Mouse (Mus musculus): ENCODE results near the gene Ppp6r2. TPM values are rescaled to one million over a fixed set of nuclear protein-coding genes. Genes with fewer than 3 reads are reported as not detected.

The Ppp6r2 gene
- polyA plus RNA-seq, 1 experiment from 2014 or later, result 23.9 TPM

DNA sequence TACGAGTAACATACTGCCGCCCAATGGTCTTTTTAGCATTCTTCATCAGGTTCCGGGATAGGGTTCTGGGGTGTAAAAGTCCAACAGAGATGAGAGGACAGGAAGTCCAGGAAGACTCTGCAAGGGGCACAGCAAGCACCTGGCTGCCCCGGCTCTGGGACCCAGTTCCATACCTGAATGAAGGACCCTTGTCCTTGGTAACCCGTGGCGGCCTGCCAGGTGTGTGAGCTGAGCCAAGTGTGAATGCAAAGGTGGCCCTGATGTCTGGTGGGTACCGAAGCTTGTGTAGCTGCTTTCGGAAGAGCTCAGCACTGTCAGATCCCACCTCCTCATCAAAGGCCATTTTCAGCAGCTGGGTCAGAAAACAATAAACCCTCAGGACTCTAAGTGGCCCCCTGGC lies 89.2 kb downstream of the Ppp6r2 start:
- 92% methylated on average over 8 of the region's 8 CpGs for WGBS
- ATAC-seq, result no peak
- no peak overlapping the region for H3K9ac ChIP-seq
- no peak overlapping the region for H3K4me2 ChIP-seq (replicated peaks)
- H3K4me1 ChIP-seq (replicated peaks), result 0 out of 2 replicates have a peak, but pooled peaks cover 2% of the 10 kb centered on the region
- peaks cover 54% of the 10 kb centered on the region for H3K36me3 ChIP-seq
- no peaks in the 10 kb centered on the region for H3K27me3 ChIP-seq (replicated peaks)
- no peak overlapping the region for H3K4me3 ChIP-seq (replicated peaks)
- H3K9me3 ChIP-seq, result no peaks in the 10 kb centered on the region
- H3K27ac ChIP-seq, result no peak overlapping the region

DNA sequence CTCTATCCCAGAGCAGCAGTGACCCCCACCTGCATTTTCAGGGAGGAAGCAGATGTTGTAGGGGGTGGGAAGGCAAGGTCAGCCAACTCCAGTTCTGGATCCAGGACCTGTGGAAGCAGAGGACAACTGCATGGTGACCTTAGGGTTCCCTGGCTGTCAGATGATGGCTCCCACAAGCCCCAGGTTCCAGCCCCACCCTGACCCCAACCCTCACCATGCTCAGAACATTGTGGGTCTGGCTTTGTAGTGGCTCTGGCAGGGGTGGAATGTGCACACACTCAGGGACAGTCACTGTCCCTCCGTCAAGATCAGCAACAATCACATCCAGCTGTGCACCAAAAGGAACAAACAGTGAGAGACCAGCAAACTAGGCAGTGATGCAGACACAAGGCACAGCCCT lies 94.6 kb downstream of the Ppp6r2 start:
- no peak overlapping the region for H3K9ac ChIP-seq
- H3K4me1 ChIP-seq (replicated peaks), result no peaks in the 10 kb centered on the region
- H3K27ac ChIP-seq, result no peak overlapping the region
- no peaks in the 10 kb centered on the region for H3K27me3 ChIP-seq (replicated peaks)
- H3K9me3 ChIP-seq, result no peaks in the 10 kb centered on the region
- WGBS, result 83% methylated on average over 1 of the region's 1 CpGs
- ATAC-seq, result no peak
- H3K36me3 ChIP-seq, result peaks cover 42% of the 10 kb centered on the region
- H3K4me2 ChIP-seq (replicated peaks), result no peak overlapping the region
- no peak overlapping the region for H3K4me3 ChIP-seq (replicated peaks)

DNA sequence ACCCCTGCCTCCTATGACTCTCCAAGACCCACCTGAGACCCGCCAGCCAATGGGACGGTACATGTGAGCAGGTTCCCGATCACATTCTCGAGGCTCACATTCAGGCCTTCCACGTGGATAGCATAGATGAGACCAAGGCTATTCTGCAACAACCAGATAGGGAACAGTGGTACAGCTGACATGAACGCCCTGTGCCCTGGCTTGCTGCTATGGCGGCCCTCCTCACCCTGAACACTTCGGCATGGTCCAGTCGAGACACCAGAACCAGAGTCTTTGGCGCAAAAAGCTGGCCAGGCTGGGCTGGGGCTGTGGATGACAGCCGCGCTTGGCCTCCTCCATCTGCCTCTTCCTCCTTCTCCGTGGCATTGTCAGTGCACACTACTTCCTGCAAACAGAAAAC lies 96.1 kb downstream of the Ppp6r2 start:
- Histone ChIP-seq H3K4me1 (replicated peaks) (0 out of 2 replicates have a peak, but pooled peaks cover 4% of the 10 kb centered on the region), H3K4me2 (replicated peaks) (no peak overlapping the region), H3K9ac (no peak overlapping the region), H3K36me3 (peaks cover 35% of the 10 kb centered on the region; the same call in 1 of the 2 replicates), H3K9me3 (no peaks in the 10 kb centered on the region), H3K27me3 (replicated peaks) (no peaks in the 10 kb centered on the region), H3K27ac (no peak overlapping the region), H3K4me3 (replicated peaks) (no peak overlapping the region)
- WGBS, result 89% methylated on average over 13 of the region's 13 CpGs
- ATAC-seq, result no peak

DNA sequence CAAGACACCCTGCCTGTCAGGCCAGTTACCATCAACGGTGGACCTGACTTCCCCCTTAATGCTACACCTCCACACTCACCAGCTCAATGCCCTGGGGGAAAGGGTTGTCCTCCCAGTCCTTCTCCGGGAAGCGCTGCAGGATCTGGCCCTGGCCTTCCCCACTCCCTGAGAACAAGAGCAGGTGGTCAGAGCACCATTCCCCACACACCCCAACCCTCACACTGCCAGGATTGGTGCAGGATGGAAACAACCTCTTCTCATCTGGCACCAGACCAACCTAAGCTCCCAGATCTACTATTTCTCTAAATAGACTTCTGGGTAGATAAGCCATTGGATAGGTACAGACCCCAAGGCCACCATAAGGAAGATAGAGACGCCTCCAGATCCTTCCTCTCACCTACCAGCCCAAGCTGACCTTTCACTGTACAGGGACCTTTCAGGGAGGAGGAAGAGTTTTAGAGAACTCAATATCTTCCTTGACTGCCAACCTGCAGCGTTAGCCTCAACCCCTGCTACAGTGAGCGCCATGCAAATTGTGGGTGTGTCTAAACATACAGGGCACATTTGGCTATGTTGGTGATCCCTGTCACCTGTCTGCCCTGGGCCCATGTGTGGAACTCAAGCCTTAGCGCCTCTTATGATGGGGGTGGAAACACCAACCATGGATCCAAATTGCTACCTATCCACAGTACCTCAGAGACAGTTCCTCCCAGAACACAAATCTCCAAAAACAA lies 97.2 kb downstream of the Ppp6r2 start:
- peaks cover 26% of the 10 kb centered on the region; the same call in 1 of the 2 replicates for H3K36me3 ChIP-seq
- 0 out of 2 replicates have a peak, but pooled peaks have one; percentile 24 for ATAC-seq
- no peak overlapping the region for H3K9ac ChIP-seq
- H3K27me3 ChIP-seq (replicated peaks), result no peaks in the 10 kb centered on the region
- H3K9me3 ChIP-seq, result no peaks in the 10 kb centered on the region
- H3K4me1 ChIP-seq (replicated peaks), result peaks cover 14% of the 10 kb centered on the region
- WGBS, result 82% methylated on average over 7 of the region's 7 CpGs
- no peak overlapping the region for H3K4me3 ChIP-seq (replicated peaks)
- no peak overlapping the region for H3K4me2 ChIP-seq (replicated peaks)
- no peak overlapping the region for H3K27ac ChIP-seq

DNA sequence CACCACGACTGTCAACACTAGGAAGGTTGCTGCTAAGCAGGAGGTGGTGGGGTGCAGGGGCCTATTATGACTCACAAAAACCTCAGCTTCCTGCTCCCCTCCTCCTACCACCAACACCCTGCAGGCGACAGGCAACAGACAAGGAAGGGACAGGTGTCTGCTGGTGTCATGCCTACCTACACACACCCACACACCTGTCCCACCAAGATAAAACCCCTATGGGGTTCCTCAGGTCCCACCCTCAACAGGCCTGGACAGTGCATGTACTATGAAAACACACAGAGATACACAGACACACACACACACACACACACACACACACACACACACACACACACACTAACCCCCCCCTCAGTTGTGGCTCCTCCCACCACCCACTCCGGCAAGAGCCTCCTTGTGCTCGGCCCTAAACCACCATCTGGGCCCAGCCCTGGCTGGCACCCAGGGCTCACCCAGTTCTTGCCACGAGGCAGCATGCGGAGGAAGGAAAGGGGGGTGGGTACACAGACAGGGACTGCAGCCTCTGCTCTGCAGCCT lies 98.7 kb downstream of the Ppp6r2 start:
- H3K4me2 ChIP-seq (replicated peaks), result no peak overlapping the region
- no peak for ATAC-seq
- no peaks in the 10 kb centered on the region for H3K27me3 ChIP-seq (replicated peaks)
- H3K4me1 ChIP-seq (replicated peaks), result peaks cover 21% of the 10 kb centered on the region
- no peak overlapping the region for H3K27ac ChIP-seq
- H3K9ac ChIP-seq, result no peak overlapping the region
- H3K9me3 ChIP-seq, result no peaks in the 10 kb centered on the region
- 67% methylated on average over 6 of the region's 6 CpGs for WGBS
- H3K4me3 ChIP-seq (replicated peaks), result no peak overlapping the region
- peaks cover 13% of the 10 kb centered on the region; the same call in 1 of the 2 replicates for H3K36me3 ChIP-seq

DNA sequence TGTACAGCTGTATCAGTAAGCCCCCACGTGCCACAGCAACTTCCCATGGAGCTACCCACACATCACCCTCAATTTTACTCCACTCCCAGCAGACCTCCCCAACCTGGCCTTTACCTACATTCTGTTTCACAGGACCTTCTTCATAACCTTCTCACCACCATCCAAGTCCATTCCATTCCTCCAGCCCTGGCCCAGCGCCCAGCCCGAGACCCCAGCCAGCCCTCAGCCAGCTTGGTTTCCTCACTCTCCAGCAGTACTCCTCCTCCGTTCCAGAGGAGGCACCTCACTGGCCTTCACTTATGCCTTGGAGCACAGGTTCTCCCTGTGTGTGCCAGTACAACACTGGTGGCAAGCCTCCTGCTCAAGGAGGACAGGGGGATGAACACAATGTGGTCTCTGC lies 102.0 kb downstream of the Ppp6r2 start:
- 64% methylated on average over 4 of the region's 4 CpGs for WGBS
- no peaks in the 10 kb centered on the region for H3K27me3 ChIP-seq (replicated peaks)
- H3K4me1 ChIP-seq (replicated peaks), result peaks cover 21% of the 10 kb centered on the region
- H3K27ac ChIP-seq, result no peak overlapping the region
- H3K36me3 ChIP-seq, result no peaks in the 10 kb centered on the region
- ATAC-seq, result no peak
- H3K4me3 ChIP-seq (replicated peaks), result no peak overlapping the region
- H3K4me2 ChIP-seq (replicated peaks), result 0 out of 2 replicates have a peak overlapping the region, but pooled peaks have one; percentile 29
- no peaks in the 10 kb centered on the region for H3K9me3 ChIP-seq
- H3K9ac ChIP-seq, result no peak overlapping the region

DNA sequence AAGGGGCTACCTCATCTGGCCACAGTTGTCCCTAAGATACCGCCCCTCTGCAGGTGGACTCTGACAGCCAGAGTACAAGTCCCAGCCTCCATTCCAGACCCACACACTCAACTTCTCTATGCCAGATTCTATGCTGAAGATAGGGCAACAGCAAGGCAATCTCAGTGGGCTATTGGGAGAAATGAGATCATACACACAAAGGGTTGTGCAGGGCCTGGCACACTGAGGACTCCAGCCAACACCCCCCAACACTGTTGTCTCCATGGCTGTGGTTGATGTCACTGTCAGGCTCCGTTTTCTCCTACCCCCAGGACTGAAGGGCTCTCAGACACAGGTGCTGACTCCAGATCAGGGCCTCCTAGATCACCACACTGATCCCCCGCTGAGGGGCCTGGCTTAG lies 102.8 kb downstream of the Ppp6r2 start:
- H3K4me2 ChIP-seq (replicated peaks), result peak overlapping the region; percentile 82
- H3K4me3 ChIP-seq (replicated peaks), result peak overlapping the region; percentile 89
- H3K27me3 ChIP-seq (replicated peaks), result no peaks in the 10 kb centered on the region
- H3K36me3 ChIP-seq, result no peaks in the 10 kb centered on the region
- no peaks in the 10 kb centered on the region for H3K9me3 ChIP-seq
- 29% methylated on average over 3 of the region's 3 CpGs for WGBS
- no peak for ATAC-seq
- H3K9ac ChIP-seq, result peak overlapping the region; percentile 91
- H3K27ac ChIP-seq, result no peak overlapping the region
- H3K4me1 ChIP-seq (replicated peaks), result peaks cover 21% of the 10 kb centered on the region

DNA sequence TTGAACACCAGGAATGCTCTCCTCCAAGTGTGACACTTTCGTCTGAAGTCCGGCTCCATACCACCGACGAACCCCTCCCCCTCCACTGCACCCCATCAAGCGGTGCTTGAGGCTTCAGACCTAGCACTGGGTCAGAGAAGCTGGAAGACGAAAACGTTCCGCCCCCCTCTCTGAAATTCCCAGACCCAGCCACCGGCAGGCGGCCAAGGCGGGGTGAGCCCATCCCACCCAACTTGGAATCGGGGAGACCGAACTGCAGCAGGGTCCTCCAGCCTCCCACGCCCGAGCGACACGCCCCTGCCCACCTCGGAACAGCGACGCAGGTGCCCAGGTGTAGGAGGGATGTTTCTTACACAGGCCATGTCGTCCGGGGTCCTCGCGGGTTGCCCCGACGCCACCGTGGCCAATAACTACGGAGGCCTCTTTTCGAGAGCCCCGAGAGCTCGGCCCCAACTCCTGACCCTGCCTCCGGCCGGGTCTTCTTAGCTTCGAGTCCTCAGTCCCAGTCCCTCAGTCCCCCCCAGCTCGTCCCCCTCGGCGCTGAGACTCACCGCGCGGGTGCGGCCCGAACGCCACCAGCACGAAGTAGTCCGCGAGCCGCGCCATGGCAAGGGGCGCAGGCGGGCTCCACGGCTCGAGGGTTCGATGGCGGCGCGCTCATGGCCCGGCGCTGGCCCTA lies 103.3 kb downstream of the Ppp6r2 start:
- no peaks in the 10 kb centered on the region for H3K9me3 ChIP-seq
- H3K4me3 ChIP-seq (replicated peaks), result peak overlapping the region; percentile 89
- no peaks in the 10 kb centered on the region for H3K36me3 ChIP-seq
- peak overlapping the region; percentile 91 for H3K9ac ChIP-seq
- WGBS, result under 1% methylated on average over 58 of the region's 58 CpGs
- peak overlapping the region; percentile 49; the same call in 1 of the 2 replicates for H3K27ac ChIP-seq
- peak overlapping the region; percentile 82 for H3K4me2 ChIP-seq (replicated peaks)
- ATAC-seq, result peak; percentile 37
- no peaks in the 10 kb centered on the region for H3K27me3 ChIP-seq (replicated peaks)
- peaks cover 21% of the 10 kb centered on the region for H3K4me1 ChIP-seq (replicated peaks)

DNA sequence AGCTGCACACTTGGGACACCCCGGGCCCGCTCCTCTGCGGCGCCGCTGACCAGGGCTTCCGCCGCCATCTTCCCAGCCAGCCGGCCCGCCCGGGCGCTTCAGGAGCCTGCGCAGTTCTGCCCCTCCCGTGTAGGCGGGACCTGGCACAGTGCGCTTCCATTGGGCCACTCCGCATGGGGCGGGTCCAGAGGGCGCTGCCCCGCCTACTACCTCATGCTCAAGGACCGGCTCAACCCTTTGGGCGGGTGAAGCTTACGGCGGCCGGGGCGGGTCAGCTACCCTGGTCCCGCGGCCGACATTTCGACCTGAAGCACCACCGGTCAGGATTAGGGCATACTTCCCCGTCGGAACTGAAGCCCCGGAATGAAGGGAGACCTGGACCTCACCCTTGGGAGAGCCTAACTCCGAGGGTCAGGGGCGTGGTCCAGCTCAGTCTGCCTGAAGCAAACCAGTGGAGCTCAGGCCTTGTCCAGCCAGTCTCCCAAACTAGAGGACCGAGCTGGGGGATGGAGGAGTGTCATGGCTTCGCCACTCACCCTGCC lies 103.9 kb downstream of the Ppp6r2 start, which contains the start of gene Sbf1:
Gene Sbf1, minus strand, starts transcription at position 122 of the 542 bp plus-strand sequence.
- H3K4me2 ChIP-seq (replicated peaks), result peak within 1 kb of the TSS; percentile 82
- no peaks in the 10 kb centered on the region for H3K36me3 ChIP-seq
- ATAC-seq, result peak; percentile 100
- H3K27ac ChIP-seq, result peak within 1 kb of the TSS; percentile 49; the same call in 1 of the 2 replicates
- peak within 1 kb of the TSS; percentile 91 for H3K9ac ChIP-seq
- H3K4me1 ChIP-seq (replicated peaks), result peaks cover 21% of the 10 kb centered on the region
- WGBS, result under 1% methylated on average over 36 of the region's 37 CpGs
- H3K27me3 ChIP-seq (replicated peaks), result no peaks in the 10 kb centered on the region
- no peaks in the 10 kb centered on the region for H3K9me3 ChIP-seq
- H3K4me3 ChIP-seq (replicated peaks), result peak within 1 kb of the TSS; percentile 89

DNA sequence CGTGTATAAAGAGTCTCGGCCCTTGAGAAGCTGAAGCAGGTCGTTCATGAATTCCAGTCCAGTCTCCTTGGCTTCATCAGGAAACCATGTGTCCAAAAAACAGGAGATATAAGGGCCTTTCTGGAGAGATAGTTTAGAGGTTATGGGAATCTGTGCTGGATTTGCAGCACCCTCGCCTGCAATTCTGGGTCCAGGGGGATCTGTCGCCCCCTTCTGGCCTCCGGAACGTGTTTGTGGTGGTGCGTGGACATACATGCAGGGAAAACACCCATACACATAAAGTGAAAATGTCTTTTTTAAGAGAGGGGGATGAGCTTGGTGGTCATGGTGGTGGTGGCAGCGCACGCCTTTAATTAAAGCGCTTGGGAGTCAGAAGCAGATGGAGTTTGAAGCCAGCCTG lies 104.8 kb downstream of the Ppp6r2 start:
- 73% methylated on average over 11 of the region's 11 CpGs for WGBS
- no peak for ATAC-seq
- peaks cover 21% of the 10 kb centered on the region for H3K4me1 ChIP-seq (replicated peaks)
- H3K27ac ChIP-seq, result no peak overlapping the region
- H3K27me3 ChIP-seq (replicated peaks), result no peaks in the 10 kb centered on the region
- H3K9ac ChIP-seq, result no peak overlapping the region
- no peaks in the 10 kb centered on the region for H3K36me3 ChIP-seq
- H3K4me2 ChIP-seq (replicated peaks), result 0 out of 2 replicates have a peak overlapping the region, but pooled peaks have one; percentile 66
- no peak overlapping the region for H3K4me3 ChIP-seq (replicated peaks)
- H3K9me3 ChIP-seq, result no peaks in the 10 kb centered on the region

DNA sequence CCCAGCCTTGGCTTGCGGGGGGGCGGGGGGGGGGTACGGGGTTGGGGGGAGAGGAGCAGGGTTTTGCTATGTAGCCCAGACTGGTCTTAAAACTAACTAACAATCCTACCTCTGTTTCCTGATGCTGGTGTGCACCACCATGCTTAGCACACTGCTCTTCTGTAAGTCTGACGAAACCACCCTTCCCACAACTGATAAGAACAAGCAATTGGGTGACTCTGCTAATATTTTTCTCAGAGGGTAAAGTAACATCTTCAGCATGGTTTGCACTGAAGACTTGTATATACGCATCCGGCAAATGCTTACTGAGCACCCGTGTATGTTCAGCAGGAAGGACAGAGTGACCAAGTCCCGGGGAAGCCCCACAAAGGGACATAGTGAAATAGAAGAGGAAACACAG lies 109.9 kb downstream of the Ppp6r2 start:
- Histone ChIP-seq H3K9me3 (no peaks in the 10 kb centered on the region), H3K9ac (no peak overlapping the region), H3K4me3 (replicated peaks) (no peak overlapping the region), H3K4me2 (replicated peaks) (no peak overlapping the region), H3K27me3 (replicated peaks) (peaks cover 12% of the 10 kb centered on the region), H3K27ac (no peak overlapping the region), H3K4me1 (replicated peaks) (0 out of 2 replicates have a peak, but pooled peaks cover 6% of the 10 kb centered on the region), H3K36me3 (no peaks in the 10 kb centered on the region)
- ATAC-seq, result no peak
- WGBS, result 78% methylated on average over 8 of the region's 8 CpGs
